Mouse (Mus musculus) retina, adult 2 months (tissue): ENCODE data around the gene Timm13.

ENCODE experiments used
- DNase-seq: peaks from one replicate; pipeline ENCODE4 v3.0.0-alpha.2; 2012; ENCODE audit warnings: low read depth, low spot score

The Timm13 gene

DNA sequence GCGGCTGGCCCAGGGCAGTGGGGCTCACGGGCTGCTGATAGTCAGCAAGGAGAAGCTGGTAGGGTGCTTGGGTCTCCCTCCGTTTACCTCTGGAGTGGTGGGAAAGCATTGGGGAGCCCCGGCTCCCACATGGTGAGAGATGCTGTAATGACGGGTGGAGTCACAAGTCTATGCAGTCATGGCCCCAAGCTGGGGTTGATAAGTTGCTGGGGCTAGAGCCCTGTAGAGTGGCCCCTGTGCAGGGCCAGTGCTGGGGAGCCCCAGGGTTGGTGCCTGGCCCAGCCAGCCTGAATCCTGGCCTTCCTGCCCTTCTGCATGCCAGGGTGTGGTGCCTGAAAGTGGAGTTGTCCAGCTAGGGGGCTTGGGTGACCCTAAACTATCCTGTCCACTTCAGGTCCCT, 38.5 kb downstream of the Timm13 start:
- DNase-seq = no peak

DNA sequence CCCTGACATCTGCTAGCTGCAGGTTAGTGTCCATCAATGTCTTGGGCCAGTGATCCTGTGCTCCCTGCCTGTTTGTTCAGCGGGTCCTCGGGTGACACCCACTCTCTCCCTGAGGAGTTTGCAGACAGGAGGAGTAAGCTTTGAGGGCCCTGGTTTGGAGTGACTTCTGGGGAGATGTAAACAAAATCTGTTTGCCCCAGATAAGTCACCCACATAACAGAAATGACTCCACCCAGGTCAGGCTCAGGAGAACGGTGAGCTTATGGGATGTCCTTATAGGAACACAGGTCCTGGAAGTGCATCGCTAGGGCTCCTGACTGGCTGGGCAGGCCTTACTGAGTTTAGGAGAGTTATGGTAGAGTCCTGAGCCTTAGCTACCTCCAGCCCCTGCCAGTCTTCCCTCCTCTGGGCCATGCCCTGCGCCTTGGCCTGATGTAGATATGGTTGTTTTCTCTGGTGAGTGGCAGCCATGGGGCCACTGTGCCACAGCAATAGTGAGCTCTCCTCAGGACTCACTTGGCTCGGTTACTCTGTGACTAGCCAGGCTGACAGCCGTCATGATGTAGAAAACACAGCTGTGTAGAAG, 42.3 kb downstream of the Timm13 start:
- no peak for DNase-seq

GRCm38 (mm10) chr10:80857848-80858247, 42.9 kb downstream of the Timm13 start:
- no peak for DNase-seq

- no peak for DNase-seq
Observed at GRCm38 (mm10) chr10:80857386-80857785, 43.4 kb downstream of the Timm13 start.

DNA sequence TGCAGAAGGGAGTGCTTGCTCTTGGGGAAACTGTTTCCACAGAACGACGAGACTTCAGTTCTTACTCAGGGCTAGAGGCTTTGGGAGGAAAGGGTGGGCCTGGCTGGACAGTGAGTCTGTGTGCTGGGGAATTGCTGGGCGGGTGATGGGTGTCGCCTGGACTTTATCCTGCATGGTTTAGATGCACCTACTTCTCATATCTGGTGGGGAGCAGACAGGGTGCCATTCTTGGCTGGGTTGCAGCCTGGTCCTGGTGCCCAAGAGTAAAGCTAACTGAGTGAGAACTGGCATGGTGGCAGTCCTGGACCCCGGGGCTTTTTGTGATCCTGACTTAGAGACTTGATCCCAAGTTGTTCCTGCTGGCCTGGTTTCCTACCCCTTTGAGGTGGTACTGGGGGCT, 43.9 kb downstream of the Timm13 start:
- no peak for DNase-seq

DNA sequence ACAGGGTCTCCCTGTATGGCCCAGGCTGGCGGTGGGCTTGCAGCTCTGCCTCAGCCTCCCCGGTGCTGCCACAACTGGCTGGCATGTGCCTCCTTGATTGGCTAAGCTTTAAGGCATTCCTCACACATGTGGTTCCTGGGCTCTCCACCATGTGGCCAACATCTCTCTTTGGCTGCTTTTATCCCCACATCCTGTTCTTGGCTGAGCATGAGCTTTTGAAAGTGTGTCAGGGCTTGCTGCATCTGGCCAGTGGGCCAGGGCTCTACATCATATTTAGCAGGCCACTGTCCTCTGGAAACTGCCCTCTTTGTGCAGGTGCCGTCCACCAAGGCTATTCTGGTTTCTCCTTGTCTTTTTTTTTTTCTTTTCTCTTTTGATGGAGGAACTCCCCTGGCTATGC, 44.5 kb downstream of the Timm13 start:
- no peak for DNase-seq

GRCm38 (mm10) chr10:80855749-80856073, 45.1 kb downstream of the Timm13 start:
- DNase-seq = no peak

DNA sequence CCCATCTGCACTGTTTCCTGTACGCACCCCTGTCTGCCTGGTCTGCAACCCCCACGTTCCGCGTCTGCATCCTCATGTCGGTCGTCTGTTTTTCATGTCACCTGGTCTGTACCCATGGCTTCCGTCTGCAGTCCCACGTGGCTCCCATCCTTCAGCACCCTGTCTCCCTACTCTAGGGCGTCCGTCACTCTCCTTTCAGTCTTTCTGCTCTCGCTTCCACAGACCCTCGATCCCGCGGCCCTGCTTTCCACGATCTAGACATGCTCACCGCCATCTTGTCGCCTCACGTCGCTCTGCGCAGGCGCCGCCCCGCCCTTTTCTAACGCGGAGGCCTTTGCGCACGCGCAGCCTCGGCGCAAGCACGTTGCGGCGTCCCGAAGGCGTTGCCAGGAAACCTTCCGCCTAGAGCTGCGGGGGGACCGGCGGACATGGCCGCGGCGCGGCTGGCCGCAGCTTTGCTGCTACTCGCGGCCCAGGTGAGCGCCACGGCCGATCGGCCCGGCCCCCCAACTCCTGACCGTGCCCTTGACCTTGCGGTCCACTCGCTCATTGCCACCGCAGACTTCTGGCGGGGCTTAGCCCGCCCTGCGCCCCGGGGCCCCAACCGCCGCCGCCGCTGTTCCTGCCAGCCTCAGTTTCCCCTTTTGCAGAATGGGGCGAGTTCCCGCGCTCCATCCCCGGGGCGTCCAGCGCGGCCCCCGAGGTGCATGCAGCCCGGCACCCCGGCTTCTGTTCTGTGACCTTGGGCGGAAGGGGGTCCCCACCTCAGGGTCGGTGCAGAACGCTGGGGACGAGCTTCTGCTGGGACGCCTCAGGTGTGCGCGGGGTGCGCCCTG, 45.6 kb downstream of the Timm13 start, which contains the start of the genes Lsm7 and Sppl2b:
TSS of gene Lsm7 (minus strand) at position 297 of the 836 bp plus-strand sequence.
TSS of gene Sppl2b (plus strand) at position 363 of the 836 bp plus-strand sequence.
- peak; percentile 92 for DNase-seq
